Mouse (Mus musculus): Measurements from ENCODE around the gene Kazald1. TPM values are rescaled to one million over a fixed set of nuclear protein-coding genes. Genes with fewer than 3 reads are reported as not detected.

The Kazald1 gene
- total RNA-seq, 2 experiments from 2014 or later = 3.4 to 4.1 TPM

DNA sequence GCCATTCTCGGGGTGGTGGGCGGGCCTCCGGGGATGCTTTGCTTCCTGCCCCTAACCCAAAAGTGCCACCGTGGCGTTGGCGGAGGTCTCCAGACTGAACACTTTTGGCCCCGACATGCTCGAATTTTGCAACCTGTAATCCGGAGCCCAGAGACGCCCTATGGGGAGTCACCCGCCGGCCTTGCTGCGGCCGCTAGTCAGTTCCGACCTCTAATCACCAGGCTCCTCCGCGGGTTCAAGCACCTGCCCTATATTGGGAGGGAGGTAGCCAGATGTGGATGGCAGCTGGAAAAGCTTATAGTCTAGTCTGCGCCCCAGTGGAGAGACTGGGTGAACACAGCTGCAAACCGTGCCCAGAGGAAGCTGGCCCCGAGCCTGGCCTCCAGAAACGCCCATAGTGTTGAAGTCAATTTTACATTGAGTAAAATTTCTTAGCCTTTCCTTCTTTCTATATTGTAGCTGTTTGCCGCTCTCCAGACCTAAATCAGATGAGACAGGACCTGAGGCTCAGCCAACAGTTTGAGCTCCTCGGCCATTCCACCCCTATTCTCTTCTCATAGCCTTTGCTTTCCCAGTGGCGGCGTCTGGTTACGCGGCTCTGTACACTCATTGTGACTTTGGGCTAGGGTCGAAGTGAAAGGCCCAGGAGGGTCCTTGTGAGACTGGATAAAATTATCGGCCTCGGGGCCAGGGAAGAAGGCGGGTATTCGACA is 438 bp downstream of the Kazald1 start:
- intact Hi-C loops (cut with DNase I) = loop anchor here (5.0 to 10.0 kb wide), 2 partner anchors 157 to 469 kb away; no protein-coding TSS in a partner anchor
- no peak for DNase-seq (ENCODE audit: low spot score in 2 of 2)

DNA sequence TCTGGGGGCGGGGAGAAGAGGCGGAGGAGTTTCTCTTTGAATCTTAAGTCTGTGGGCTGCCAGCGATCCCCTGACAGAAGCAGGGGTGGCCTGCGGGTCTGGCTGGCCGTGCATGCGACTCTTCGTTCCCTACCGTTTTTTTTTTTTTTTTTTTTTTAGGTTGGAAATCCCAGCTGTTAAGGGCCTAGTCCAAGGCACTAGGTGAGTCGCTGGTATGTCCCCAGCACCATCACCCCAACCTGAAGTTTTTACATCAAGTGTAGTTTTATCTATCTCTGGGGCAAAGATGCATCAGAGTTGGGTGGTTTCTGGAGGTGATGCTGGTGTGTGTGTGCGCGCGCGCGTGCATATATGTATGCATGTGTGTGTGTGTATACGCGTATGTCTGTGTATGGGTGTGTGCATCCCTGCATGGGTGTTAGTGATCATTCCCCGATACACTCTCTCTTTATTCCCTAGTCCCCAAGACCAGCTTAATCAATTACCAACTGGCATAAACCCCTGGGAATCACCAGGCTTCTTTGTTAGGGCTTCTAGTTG is 1.1 kb downstream of the Kazald1 start:
- no peak for DNase-seq (ENCODE audit: low spot score in 2 of 2)
- intact Hi-C loops (cut with DNase I) = loop anchor here (5.0 to 10.0 kb wide), 2 partner anchors 156 to 469 kb away; no protein-coding TSS in a partner anchor

DNA sequence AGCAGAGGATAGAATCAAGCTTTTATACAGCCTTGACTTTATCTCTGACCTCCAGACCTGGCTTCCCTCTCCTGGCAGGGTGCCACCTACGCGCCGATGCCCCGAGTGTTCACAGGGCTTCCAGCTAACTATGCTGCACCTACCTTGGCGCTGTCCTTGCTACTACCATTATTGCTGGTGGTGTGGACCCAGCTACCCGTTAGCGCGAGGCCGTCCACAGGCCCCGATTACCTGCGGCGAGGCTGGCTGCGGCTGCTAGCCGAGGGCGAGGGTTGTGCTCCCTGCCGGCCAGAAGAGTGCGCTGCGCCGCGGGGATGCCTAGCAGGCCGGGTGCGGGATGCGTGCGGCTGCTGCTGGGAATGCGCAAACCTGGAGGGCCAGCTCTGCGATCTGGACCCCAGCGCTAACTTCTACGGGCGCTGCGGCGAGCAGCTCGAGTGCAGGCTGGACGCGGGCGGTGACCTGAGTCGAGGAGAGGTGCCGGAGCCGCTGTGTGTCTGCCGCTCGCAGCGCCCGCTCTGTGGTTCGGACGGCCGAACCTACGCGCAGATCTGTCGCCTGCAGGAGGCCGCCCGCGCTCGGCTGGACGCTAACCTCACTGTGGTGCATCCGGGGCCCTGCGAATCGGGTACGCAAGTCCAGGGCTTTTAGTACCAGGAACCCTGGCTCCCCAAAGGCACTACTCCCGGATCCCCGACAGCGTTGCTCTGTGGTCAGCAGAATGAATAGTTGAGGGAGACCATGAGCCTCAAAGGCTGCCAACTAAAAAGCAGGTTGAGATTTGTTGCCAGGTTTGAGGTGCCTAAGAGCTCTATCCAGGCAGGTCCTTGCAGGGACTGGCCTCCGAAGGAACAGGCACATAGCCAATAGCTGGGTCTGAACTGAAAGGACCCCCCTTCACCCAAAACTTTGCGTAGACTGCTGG is 1.8 kb downstream of the Kazald1 start:
- peak; percentile 54 to 59 for DNase-seq (ENCODE audit: low spot score in 2 of 2)
- intact Hi-C loops (cut with DNase I) = loop anchor here (5.0 to 10.0 kb wide), 2 partner anchors 155 to 468 kb away; no protein-coding TSS in a partner anchor

DNA sequence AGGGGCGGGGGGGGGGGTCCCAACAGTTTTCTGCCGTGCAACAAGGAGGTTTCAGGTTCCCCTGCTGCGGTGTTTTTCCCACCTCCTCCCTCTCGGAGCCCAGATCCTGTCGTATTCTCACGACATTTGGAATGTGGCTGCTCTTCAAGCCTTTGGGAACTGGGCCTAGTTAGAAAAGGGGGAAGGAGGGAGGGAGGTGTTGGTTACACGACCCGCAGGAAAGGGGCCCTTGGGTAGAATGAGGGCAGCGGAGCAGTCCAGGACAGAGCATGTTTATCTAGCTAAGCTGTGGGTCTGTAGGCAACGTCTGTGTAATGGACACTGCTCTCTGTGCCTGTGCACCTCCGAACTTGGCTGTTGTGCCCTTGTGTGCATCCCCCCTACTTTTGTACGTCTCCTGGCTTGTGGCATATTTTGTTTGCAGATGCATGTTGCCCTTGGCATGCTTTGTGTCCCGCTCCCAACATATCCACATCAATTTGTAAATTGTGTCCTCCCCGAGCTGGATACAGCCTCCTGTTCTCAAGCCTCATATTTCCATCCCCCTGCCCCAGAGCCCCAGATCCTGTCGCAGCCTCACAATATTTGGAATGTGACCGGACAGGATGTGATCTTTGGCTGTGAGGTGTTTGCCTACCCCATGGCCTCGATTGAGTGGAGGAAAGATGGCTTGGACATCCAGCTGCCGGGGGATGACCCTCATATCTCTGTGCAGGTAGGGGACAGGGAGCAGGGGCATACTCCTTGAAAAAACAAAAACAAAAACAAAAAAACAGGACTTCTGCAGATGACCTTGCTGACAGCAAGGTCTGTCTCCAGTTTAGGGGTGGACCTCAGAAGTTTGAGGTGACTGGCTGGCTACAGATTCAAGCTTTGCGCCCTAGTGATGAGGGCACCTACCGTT is 3.0 kb downstream of the Kazald1 start:
- intact Hi-C loops (cut with DNase I) = loop anchor here (5.0 to 10.0 kb wide), 2 partner anchors 154 to 467 kb away; no protein-coding TSS in a partner anchor
- no peak for DNase-seq (ENCODE audit: low spot score in 2 of 2)

DNA sequence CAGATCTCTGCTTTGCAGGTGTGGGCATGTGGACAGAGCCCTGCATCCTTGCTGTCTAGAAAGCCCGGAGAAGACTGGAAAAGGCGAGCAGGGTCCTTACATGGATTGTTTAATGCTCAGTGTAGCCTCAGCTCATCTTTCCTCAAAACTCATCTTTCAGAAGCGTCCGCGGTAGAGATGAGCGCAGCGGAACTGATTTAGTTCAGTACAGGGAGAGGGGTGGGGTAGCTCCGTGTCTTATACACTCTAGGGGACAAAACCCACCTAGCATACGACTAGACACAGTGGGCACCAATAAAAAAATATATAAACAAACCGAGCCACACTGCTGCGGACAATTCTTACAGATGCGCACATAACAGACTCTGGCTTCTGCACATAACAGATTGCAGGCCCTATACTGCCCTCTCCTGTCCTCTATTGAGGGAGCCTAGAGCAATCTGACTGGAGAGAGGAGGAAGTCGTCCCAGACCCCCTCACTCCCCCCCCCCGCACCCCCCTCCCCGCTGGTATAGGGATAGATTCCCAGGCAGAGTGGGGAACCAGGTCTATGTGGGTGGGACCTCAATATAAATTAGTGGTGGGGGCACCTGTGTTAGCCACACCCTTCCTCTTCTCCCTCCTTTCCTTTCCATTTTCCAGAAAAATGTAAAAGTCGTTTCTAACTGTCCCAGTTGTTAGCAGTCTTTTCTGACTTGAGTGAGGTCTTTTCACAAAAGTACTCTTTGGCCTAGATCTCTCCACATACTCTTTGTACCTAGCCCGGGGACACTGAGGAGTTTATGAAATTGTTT is 4.1 kb downstream of the Kazald1 start:
- intact Hi-C loops (cut with DNase I) = loop anchor here (5.0 to 10.0 kb wide), 2 partner anchors 153 to 466 kb away; no protein-coding TSS in a partner anchor
- peak in 1 of 2 experiments; percentile 18 for DNase-seq (ENCODE audit: low spot score in 2 of 2)

DNA sequence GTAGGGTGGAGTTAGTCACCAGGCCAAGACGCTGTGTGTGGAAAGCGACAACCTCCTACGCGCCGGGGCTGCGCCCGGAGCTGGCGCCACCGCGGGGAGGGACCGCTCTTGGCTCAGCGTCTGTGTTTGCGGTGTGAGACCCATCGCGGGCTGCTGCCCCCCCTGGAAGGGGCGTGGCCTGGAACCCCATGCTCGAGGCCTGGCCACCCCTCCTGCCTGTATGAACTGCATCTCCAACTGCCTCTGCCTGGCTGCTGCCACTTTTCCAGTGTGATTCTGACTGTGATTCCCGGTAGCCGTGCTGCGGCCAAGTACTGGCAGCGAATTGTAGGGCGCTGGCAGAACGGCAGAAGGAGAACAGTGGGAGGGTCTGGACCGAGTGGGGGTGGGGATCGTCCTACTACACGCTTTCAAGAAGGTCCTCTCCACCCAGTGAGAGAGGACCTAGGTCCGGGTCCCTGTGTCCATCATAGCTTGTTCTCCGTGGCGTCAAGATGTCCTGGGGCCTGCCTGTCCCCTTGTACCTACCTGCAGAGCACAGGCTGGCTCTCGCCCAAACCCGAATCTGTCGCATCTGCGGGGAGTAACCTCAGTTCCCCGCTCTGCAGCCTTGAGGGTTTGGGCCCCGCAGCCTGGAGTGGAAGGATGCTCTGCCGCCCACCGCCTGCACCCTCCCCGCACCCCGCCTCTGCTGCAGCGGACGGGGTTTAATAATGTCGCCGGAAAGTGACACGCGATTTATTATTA is 4.9 kb downstream of the Kazald1 start:
- peak; percentile 53 to 65 for DNase-seq (ENCODE audit: low spot score in 2 of 2)
- intact Hi-C loops (cut with DNase I) = loop anchor here (2.0 to 10.0 kb wide), 3 partner anchors 79 to 465 kb away; no protein-coding TSS in a partner anchor

DNA sequence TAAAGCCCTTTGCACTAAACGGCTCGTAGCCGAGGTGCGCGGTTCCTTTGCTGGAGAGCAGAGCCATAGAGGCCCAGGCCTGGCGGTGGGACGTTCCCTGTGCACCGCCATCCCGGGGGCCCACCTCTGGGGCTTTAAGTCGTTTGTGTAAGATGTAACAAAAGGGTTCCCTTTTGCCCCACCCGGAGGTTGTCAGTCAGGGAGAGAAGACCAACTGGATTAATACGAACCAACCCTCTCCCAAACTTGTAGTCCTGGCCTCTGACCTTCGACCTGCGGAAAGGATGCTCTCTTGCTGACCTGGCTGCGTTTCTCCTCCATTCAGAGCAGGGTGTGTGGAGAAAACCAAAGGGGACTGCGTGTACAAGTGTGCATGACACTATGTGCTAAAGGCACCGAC is 5.7 kb downstream of the Kazald1 start:
- DNase-seq (ENCODE audit: low spot score in 2 of 2) = no peak
- intact Hi-C loops (cut with DNase I) = loop anchor here (2.0 kb wide), 1 partner anchor 78 kb away; no protein-coding TSS in a partner anchor

DNA sequence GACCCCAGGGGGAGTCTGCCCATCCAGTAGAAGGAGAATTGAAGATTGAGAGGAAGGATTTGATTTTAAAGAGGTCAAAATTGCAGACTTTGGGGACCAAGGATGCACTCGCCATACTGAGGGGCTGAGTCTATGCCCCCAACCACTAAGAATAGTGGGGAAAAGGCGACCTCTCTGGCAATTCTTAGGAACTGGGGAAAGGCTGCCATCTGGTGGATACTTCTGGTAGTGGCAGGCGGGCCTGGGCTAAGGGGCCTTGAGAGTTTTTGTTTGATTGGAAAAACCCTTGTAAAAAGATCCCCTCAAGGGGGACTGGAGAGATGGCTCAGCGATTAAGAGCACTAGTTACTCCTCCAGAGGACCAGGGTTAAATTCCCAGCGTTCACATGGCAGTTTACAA is 6.2 kb downstream of the Kazald1 start:
- intact Hi-C loops (cut with DNase I) = loop anchor here (2.0 kb wide), 1 partner anchor 78 kb away; no protein-coding TSS in a partner anchor
- peak; percentile 52 to 57 for DNase-seq (ENCODE audit: low spot score in 2 of 2)

DNA sequence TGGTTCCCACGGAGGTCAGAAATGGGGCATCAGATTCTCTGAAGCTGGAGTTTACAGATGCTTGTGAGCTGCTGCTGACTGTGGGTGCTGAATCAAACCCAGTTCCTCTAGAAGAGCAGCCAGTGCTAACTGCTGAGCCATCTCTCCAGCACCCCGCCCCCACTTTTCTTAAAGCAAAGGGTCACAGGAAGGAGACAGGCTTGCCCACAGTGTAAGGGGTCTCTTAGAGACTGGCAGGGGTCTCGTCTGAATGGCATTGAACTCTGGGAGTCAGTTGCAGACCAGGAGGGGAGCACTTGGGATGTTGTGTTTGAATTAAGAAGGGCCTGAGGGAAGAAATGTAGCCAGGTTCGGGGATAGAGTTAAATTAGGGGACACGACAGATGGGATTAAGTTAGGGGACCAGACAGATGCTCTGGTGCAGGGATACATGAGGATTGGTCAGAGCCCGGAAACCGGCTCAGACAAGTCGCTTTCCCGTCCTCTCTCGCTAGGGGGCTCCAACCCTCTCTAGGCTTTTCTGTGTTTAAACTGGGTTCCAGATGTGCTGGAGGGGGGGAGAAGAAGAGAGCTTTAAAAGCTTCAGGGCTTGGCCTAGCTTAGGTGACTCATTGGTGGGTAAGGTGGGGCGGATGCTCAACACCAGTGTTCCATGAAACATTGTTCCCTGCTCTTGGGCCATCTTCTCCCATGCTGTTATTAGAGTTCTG is 7.0 kb downstream of the Kazald1 start:
- intact Hi-C loops (cut with DNase I) = loop anchor here (2.0 kb wide), 1 partner anchor 77 kb away; no protein-coding TSS in a partner anchor
- DNase-seq (ENCODE audit: low spot score in 2 of 2) = no peak

DNA sequence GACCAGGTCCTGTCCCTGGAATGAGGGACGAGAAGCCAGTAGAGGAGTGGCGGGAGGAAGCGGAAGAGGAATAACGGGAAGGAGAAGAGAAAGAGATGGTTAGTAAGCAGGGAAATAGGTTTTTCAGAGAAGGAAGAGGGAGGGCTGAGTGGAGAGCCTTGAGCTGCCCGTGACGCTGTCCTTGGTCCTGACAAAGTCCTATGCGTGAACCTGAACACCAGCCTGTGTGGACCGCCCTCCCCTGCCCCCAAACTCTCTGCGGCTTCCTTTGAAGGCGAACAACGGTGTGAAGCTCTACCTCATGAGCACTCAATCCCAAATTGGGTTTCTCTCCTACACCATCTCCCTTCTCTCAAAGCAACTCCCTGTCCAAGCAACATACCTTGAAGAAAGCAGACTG is 22.8 kb downstream of the Kazald1 start:
- intact Hi-C loops (cut with DNase I) = no loop called here
- no peak for DNase-seq (ENCODE audit: low spot score in 2 of 2)

DNA sequence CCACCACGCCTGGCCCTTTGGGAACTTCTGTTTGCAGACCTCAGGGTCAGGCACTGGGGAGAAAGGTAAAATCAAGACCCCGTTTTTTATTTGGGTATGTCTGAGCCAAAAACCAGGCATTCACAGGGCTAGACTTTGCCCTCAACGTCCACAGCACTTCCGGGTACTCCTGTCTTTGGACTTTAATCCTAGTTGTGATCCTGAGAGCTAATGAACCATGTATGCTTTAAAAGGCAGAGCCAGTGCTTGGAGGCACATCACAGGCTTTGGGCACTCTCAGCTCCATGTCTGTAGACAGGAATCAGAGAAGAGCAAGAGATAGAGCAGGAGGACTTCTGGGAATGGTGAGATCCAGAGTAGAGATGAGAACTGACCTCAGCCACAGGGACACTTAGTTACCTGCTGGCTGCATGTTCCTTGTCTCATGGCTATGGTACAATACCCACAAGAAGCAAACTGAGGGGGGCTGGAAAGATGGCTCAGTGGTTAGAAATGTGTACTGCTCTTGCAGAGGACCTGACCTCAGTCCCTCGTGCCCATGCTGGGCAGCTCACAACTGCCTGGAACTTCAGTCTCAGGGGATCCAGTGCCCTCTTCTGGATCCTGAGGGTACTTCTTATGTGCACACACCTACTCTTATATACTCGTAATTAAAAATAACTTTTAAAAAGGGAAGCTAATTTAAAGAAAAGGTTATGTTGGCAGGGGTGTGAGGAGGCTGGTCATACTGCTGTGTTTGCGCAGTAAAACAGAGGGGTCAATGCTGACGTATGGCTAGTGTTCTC is 25.6 kb downstream of the Kazald1 start:
- DNase-seq (ENCODE audit: low spot score in 2 of 2) = no peak
- intact Hi-C loops (cut with DNase I) = no loop called here

DNA sequence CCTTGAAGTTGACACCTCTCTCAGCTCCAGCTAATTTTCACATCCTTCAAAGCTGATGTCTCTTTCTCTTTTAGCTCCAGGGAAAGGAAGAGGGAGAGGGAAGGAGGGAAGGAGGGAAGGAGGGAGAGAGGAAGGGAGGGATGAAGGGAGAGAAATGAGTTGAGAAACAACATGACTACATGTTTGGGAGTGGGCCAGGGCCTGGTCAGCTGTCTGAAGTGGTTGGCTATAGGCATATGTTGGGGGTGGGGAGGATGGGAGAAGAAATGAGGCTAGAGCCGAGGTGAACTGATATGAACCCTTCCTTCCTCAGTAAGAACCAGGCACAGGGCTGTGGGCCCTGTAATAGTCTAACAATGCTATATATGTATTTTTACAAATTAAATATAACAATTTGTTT is 30.6 kb downstream of the Kazald1 start:
- intact Hi-C loops (cut with DNase I) = no loop called here
- no peak for DNase-seq (ENCODE audit: low spot score in 2 of 2)

DNA sequence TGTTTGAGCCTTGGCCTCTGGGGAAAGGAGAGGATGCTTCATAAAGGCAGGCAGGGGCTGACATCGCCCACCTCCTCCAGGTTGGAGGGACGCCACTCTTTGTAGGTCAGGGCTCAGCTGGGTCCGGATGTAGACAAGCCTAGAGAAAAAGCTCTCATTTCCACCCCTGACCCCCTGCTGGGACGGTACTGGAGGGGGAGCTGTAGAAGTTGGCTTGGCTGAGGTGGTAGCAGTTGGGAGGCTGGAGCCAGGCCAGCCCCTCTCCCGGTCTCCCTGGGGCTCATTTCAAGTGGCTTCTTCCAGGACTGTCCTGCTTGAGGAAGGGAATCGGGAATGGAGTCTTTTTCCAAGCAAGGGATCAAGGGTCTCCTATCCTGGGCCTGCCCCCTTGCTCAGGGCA is 31.6 kb downstream of the Kazald1 start:
- DNase-seq (ENCODE audit: low spot score in 2 of 2) = no peak
- intact Hi-C loops (cut with DNase I) = no loop called here

DNA sequence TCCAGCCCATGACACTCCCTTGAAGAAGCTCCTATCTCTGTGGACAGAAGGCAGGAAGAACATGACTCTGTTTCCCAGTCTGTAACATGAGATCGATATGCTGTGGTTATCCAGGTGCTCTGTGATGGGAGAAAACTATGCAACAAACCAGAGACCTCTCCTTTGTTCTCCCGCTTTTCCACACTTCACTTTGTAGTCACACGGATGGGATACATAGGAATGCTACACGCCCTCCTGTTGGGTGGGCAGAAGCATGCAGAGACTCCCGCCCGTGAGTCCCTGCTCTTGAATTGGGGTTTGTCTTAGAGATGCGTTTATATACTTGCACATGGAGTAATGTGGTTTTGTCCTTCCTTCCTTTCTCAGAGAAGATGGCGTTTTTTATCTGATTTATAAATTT is 35.6 kb downstream of the Kazald1 start:
- intact Hi-C loops (cut with DNase I) = no loop called here
- no peak for DNase-seq (ENCODE audit: low spot score in 2 of 2)

DNA sequence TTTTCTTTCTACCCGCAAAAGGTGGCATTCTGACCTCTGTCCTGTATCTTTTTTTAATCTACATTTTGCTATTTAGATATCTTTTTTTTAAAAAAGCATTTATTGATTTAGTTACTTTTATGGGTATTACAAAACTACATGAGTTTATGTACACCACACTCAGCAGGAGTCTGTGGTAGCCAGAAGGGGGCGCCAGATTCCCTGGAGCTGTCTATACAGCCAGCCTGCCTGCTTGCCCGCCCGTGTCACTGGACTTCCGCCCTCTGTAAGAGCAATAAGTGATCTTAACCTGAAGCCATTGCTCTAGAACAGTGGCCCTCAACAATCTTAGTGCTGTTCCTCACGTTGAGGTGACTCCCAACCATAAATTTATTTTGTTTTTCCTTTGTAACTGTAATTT is 37.4 kb downstream of the Kazald1 start:
- DNase-seq (ENCODE audit: low spot score in 2 of 2) = no peak
- intact Hi-C loops (cut with DNase I) = no loop called here

DNA sequence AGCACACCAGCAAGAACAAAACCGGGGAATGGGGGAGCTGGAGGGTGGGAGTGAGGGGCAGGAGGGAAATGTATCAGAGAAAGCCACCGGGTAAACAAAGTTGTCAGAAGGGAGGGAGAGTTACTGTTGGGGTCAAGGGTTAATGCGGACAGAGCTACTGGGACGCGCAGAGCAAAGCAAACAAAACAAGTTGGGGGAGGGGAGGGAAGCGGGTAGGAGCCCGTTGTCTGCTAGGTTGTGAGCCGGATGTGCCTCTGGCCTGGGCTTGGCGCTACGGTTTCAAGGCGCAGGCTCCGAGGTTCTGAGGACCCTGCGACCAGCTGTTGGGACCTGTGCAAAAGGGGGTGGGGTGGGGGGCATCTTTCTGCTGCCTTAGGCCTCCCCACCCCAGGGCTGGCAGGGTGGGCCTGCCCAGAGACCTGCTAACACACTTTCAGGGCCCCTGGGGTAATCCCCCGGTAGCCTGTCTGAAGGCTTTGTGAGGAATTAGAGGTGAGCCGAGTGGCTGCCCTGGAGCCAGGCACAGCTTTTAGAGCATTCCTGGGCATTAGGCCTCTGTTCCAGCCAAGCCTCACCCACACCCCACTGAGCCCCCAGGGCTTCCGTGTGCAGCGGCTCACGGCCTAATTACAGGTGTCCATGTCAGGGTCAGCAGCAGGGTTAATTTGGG is 38.9 kb downstream of the Kazald1 start:
- no peak for DNase-seq (ENCODE audit: low spot score in 2 of 2)
- intact Hi-C loops (cut with DNase I) = no loop called here

Measured in left cerebral cortex, postnatal 36 days (tissue).